Comparison of ENCODE assay signal across 10 mouse cellular contexts in the genomic region with DNA sequence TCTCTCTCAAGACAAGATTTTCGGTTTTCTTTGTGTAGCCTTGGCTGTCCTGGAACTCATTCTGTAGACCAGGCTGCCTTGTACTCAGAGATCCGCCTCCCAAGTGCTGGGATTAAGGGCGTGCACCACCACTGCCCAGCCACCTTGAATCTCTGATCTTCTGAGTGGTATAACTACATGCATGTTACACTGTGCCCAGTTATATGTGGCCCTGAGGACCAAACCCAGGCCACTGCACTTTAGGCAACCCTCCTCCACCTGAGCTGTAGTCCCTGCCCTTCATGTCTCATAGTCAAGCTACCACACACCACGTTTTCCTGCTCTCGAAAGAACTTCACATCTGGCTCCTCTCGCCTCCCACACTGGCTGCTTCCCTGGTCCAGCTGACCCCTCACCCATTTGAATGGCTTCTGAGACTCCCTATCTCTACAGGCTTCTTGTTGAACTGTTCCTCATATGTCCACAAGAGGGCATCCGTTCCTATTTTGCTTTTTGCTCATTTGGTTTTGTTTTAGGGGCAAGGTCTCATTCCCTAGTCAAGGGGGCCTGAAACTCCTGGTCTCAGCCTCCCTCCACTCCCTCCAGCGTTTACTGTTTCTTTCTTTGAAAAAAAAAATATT. TPM values are rescaled to one million over a fixed set of nuclear protein-coding genes. Genes with fewer than 3 reads are reported as not detected.
A peak's percentile ranks its signal among the peaks of the same experiment; 100 is the strongest.
DNase-seq lines count a peak whose midpoint lies in the region; ATAC-seq and TF ChIP-seq lines count a peak whose summit lies in the region.
"Had no signal": no experiment of that assay in that cellular context is flagged by ENCODE, and none has a peak within 500 bp of the region (broad histone marks: within the 10 kb centered on the region; RNA-seq: fewer than 3 reads in every experiment).

No protein-coding gene starts in this region.

- H3K4me3 ChIP-seq in lung, adult 2 months (replicated peaks; ENCODE audit: extremely low read depth, low read depth, low read length) = no peak overlapping the region
- no peak overlapping the region for H3K4me3 ChIP-seq in hindbrain, embryonic 15.5 days
- H3K4me3 ChIP-seq: embryonic facial prominence, embryonic 13.5 days; neural tube, embryonic 13.5 days had no signal

- intact Hi-C loops in gastrocnemius, postnatal 14 days (cut with DNase I; ENCODE audit: low total_unique reads) = no loop called here

- ATAC-seq in hindbrain, embryonic 15.5 days (ENCODE audit: low FRiP score, low read depth) = peak; percentile 18; the same call in 1 of the 2 replicates

- H3K27ac ChIP-seq in hindbrain, embryonic 15.5 days (replicated peaks) = no peak overlapping the region
- H3K27ac ChIP-seq: embryonic facial prominence, embryonic 13.5 days; neural tube, embryonic 13.5 days had no signal

- H3K27me3 ChIP-seq in hindbrain, embryonic 15.5 days = no peaks in the 10 kb centered on the region
- H3K27me3 ChIP-seq: embryonic facial prominence, embryonic 13.5 days; neural tube, embryonic 13.5 days had no signal

- no peaks in the 10 kb centered on the region for H3K4me1 ChIP-seq in lung, adult 2 months (ENCODE audit: control insufficient read depth, insufficient read depth, low read length)
- H3K4me1 ChIP-seq in hindbrain, embryonic 15.5 days (replicated peaks) = peaks cover 1% of the 10 kb centered on the region; the same call in 1 of the 2 replicates

- DNase-seq in lung, adult 2 months = no peak
- DNase-seq in lung, postnatal 4 days = no peak
- DNase-seq in adipocyte (ENCODE audit: low spot score) = peak; percentile 56
- peak; percentile 74 for DNase-seq in naive thymus-derived CD4-positive, alpha-beta T cell, adult 2 months (ENCODE audit: low read depth)
- no peak for DNase-seq in urinary bladder, postnatal 4 days (ENCODE audit: low spot score in 2 of 2)
- DNase-seq in gastrocnemius, postnatal 14 days = no peak
- no peak for DNase-seq in spleen, postnatal 36 days (ENCODE audit: low spot score in 2 of 2)

- 25% methylated on average over 8 of the region's 8 CpGs for WGBS in lung, adult 2 months
- WGBS in hindbrain, embryonic 15.5 days = 30% methylated on average over 8 of the region's 8 CpGs

- TF ChIP-seq CTCF in lung, adult 2 months (IDR thresholded peaks at IDR 0.05; ENCODE audit: insufficient read depth, low read length) = 0 out of 2 replicates have a peak, but pooled peaks have one; percentile 0

- no peak overlapping the region for H3K9ac ChIP-seq in hindbrain, embryonic 15.5 days
- H3K9ac ChIP-seq: embryonic facial prominence, embryonic 13.5 days; neural tube, embryonic 13.5 days had no signal

- TF ChIP-seq POLR2A in lung, adult 2 months (IDR thresholded peaks at IDR 0.05; ENCODE audit: borderline replicate concordance, extremely low read depth, low read depth, low read length) = no peak

- no peaks in the 10 kb centered on the region for H3K9me3 ChIP-seq in hindbrain, embryonic 15.5 days
- H3K9me3 ChIP-seq: neural tube, embryonic 13.5 days had no signal

- no peaks in the 10 kb centered on the region; the same call in 1 of the 2 replicates for H3K36me3 ChIP-seq in hindbrain, embryonic 15.5 days

- no peak overlapping the region for H3K4me2 ChIP-seq in hindbrain, embryonic 15.5 days
- H3K4me2 ChIP-seq: embryonic facial prominence, embryonic 13.5 days; neural tube, embryonic 13.5 days had no signal

RNA-seq across cellular contexts. Expression of a gene that starts 11.2 kb away (rescaled TPM):
- 164 and 180 TPM in 2 replicates for polyA plus RNA-seq in lung, adult 2 months (2012; rRNA removed)
- 171 and 184 TPM in 2 replicates for polyA plus RNA-seq in hindbrain, embryonic 15.5 days (2015; fragmentation: Nextera tagmentation; extraction: Ambion mirVana)
- total RNA-seq in gastrocnemius, postnatal 14 days (2021) = 10 to 100 TPM; 22.6 to 29.3 TPM

RNA-seq across cellular contexts. Expression of a gene that starts 12.0 kb away (rescaled TPM):
- 41.7 and 42.0 TPM in 2 replicates for polyA plus RNA-seq in lung, adult 2 months (2012; rRNA removed)
- 46.5 and 50.9 TPM in 2 replicates for polyA plus RNA-seq in hindbrain, embryonic 15.5 days (2015; fragmentation: Nextera tagmentation; extraction: Ambion mirVana)
- total RNA-seq in gastrocnemius, postnatal 14 days (2021) = 10 to 100 TPM; 24.2 to 25.8 TPM

RNA-seq across cellular contexts. Expression of a gene that starts 23.4 kb away (rescaled TPM):
- polyA plus RNA-seq in lung, adult 2 months (2012; rRNA removed) = 190 and 201 TPM in 2 replicates
- polyA plus RNA-seq in hindbrain, embryonic 15.5 days (2015; fragmentation: Nextera tagmentation; extraction: Ambion mirVana) = 11.6 and 13.7 TPM in 2 replicates
- 10 to 100 TPM; 25.4 to 27.0 TPM for total RNA-seq in gastrocnemius, postnatal 14 days (2021)

RNA-seq across cellular contexts. Expression of a gene that starts 38.2 kb away (rescaled TPM):
- polyA plus RNA-seq in lung, adult 2 months (2012; rRNA removed) = 97.2 and 121 TPM in 2 replicates
- 6.2 and 6.7 TPM in 2 replicates for polyA plus RNA-seq in hindbrain, embryonic 15.5 days (2015; fragmentation: Nextera tagmentation; extraction: Ambion mirVana)
- 10 to 100 TPM in 1 of 2 experiments, 1 to 10 TPM in 1; 8.5 to 11.8 TPM for total RNA-seq in gastrocnemius, postnatal 14 days (2021)

Comparison
In these comparisons a context has a peak if more than half of its experiments do, and no peak if none do; other contexts are left out.
1. DNase-seq: peak in adipocyte (single experiment) and naive thymus-derived CD4-positive, alpha-beta T cell, adult 2 months (single experiment); none in lung, adult 2 months (single experiment), lung, postnatal 4 days (0 of 2), urinary bladder, postnatal 4 days (0 of 2), gastrocnemius, postnatal 14 days (single experiment) and spleen, postnatal 36 days (0 of 2).
2. RNA of a gene that starts 23.4 kb away (polyA plus RNA-seq): 190 to 201 TPM in lung, adult 2 months; 11.6 to 13.7 TPM in hindbrain, embryonic 15.5 days; every median in the first group is over 10 times any median in the second.